Mouse (Mus musculus) cortical plate, adult 2 months (tissue): ENCODE measurements around the gene Ift52.

ENCODE experiments used
- CTCF ChIP-seq: fragments of 200-500 bp; IDR thresholded peaks from 2 replicates; pipeline ENCODE4 v1.5.1; 2011; ENCODE audit warnings: mild to moderate bottlenecking, control low read depth, low read length; ENCODE audit not compliant: insufficient read depth; ENCODE audit errors: extremely low read depth
- POLR2A ChIP-seq: fragments of 200-500 bp; IDR thresholded peaks from 2 replicates; pipeline ENCODE4 v1.6.1; 2011; ENCODE audit warnings: mild to moderate bottlenecking, low read length, control low read depth; ENCODE audit not compliant: insufficient read depth; ENCODE audit errors: extremely low read depth

- TF ChIP-seq CTCF (no peak), POLR2A (no peak)
These were observed 17.4 kb upstream of the Ift52 start for GRCm38 (mm10) chr2:162999744-163000143.
